Mouse (Mus musculus): ENCODE data around the gene 3110082J24Rik. TPM values are rescaled to one million over a fixed set of nuclear protein-coding genes. Genes with fewer than 3 reads are reported as not detected.

Gene 3110082J24Rik
- 2.9 and 4.3 TPM in 2 replicates for polyA plus RNA-seq (2012; rRNA removed)

DNA sequence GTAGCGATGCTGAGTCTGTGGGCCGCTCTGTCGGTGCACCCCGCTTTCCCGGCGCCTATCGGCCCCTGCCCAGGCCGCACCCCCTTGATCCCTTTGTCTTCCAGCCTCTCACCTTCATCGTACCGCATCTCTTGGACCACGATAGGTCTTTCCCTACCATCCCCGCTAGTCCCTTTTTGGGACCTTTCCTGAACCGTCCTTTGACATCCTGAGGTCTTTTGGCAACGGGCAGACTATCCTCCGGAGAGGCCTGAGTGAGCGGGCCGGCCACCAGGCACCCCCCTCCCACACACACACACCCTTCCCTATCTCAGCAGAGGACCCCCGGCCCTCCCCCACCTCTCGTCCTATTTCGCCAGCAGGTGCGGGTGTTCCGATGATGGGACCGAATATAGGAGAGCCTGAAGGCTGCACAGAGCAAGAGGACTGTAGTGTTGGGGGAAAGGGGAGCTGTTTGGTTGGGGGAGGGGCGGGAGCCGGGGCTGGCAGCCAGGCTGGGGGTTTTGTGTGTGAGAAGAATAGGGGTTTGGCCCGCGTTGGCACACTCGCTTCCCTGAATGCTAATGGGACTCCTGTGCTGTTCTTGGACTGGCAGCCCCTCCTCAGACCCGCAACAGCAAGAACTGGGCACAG, at the start of gene 3110082J24Rik:
Gene 3110082J24Rik (minus strand): TSS at position 419 of the 633 bp plus-strand sequence.
- peak; percentile 96 for DNase-seq (ENCODE audit: low read depth)
- no peak for TF ChIP-seq CTCF (IDR thresholded peaks at IDR 0.05; ENCODE audit: borderline replicate concordance, extremely low read depth, insufficient read depth, insufficient read length)
- TF ChIP-seq POLR2A (IDR thresholded peaks at IDR 0.05; ENCODE audit: borderline replicate concordance, extremely low read depth, insufficient read depth, insufficient read length, poor library complexity, severe bottlenecking) = no peak

- TF ChIP-seq POLR2A (IDR thresholded peaks at IDR 0.05; ENCODE audit: borderline replicate concordance, extremely low read depth, insufficient read depth, insufficient read length, poor library complexity, severe bottlenecking) (no peak), CTCF (IDR thresholded peaks at IDR 0.05; ENCODE audit: borderline replicate concordance, extremely low read depth, insufficient read depth, insufficient read length) (no peak)
- no peak for DNase-seq (ENCODE audit: low read depth)
These were observed 49.5 kb upstream of the 3110082J24Rik start for GRCm38 (mm10) chr5:30155395-30155792.

- DNase-seq (ENCODE audit: low read depth) = peak; percentile 96
- TF ChIP-seq CTCF (IDR thresholded peaks at IDR 0.05; ENCODE audit: borderline replicate concordance, extremely low read depth, insufficient read depth, insufficient read length) = no peak
- TF ChIP-seq POLR2A (IDR thresholded peaks at IDR 0.05; ENCODE audit: borderline replicate concordance, extremely low read depth, insufficient read depth, insufficient read length, poor library complexity, severe bottlenecking) = peak; percentile 54; the same call in 1 of the 2 replicates
These were observed 48.8 kb upstream of the 3110082J24Rik start, which contains the start of the genes Hadha and Hadhb for GRCm38 (mm10) chr5:30154474-30155394. Gene Hadha, minus strand, starts transcription at chr5:30155162. Gene Hadhb, plus strand, starts transcription at chr5:30155248.

GRCm38 (mm10) chr5:30154013-30154412, 48.1 kb upstream of the 3110082J24Rik start:
- DNase-seq (ENCODE audit: low read depth) = peak; percentile 38
- no peak for TF ChIP-seq CTCF (IDR thresholded peaks at IDR 0.05; ENCODE audit: borderline replicate concordance, extremely low read depth, insufficient read depth, insufficient read length)
- no peak for TF ChIP-seq POLR2A (IDR thresholded peaks at IDR 0.05; ENCODE audit: borderline replicate concordance, extremely low read depth, insufficient read depth, insufficient read length, poor library complexity, severe bottlenecking)

GRCm38 (mm10) chr5:30153222-30153621, 47.3 kb upstream of the 3110082J24Rik start:
- TF ChIP-seq POLR2A (IDR thresholded peaks at IDR 0.05; ENCODE audit: borderline replicate concordance, extremely low read depth, insufficient read depth, insufficient read length, poor library complexity, severe bottlenecking) (no peak), CTCF (IDR thresholded peaks at IDR 0.05; ENCODE audit: borderline replicate concordance, extremely low read depth, insufficient read depth, insufficient read length) (no peak)
- DNase-seq (ENCODE audit: low read depth) = no peak

DNA sequence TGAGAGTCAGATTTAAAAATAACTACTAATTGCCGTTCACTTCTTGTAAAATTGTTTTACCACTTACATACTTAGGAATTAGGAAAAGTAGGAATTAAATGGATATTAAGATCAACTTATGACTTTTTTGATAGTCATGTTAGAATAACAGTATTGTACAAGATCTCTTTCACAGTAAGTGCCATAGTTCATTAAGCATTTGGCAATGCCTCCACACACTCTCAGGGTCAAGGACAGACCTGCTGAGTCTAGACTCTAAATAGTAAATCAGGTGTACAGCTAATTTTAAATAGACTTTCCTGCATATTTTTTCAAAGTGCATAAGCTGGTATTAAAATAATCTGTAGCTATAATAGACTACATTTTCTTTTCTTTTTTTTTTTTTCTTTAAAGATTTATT, 46.5 kb upstream of the 3110082J24Rik start:
- TF ChIP-seq POLR2A (IDR thresholded peaks at IDR 0.05; ENCODE audit: borderline replicate concordance, extremely low read depth, insufficient read depth, insufficient read length, poor library complexity, severe bottlenecking) = no peak
- DNase-seq (ENCODE audit: low read depth) = peak; percentile 11

- DNase-seq (ENCODE audit: low read depth) = peak; percentile 17
- TF ChIP-seq CTCF (IDR thresholded peaks at IDR 0.05; ENCODE audit: borderline replicate concordance, extremely low read depth, insufficient read depth, insufficient read length) (no peak), POLR2A (IDR thresholded peaks at IDR 0.05; ENCODE audit: borderline replicate concordance, extremely low read depth, insufficient read depth, insufficient read length, poor library complexity, severe bottlenecking) (no peak)
These were observed 46.1 kb upstream of the 3110082J24Rik start for GRCm38 (mm10) chr5:30152007-30152406.

GRCm38 (mm10) chr5:30148133-30148920, 42.4 kb upstream of the 3110082J24Rik start:
- TF ChIP-seq CTCF (IDR thresholded peaks at IDR 0.05; ENCODE audit: borderline replicate concordance, extremely low read depth, insufficient read depth, insufficient read length) = no peak
- TF ChIP-seq POLR2A (IDR thresholded peaks at IDR 0.05; ENCODE audit: borderline replicate concordance, extremely low read depth, insufficient read depth, insufficient read length, poor library complexity, severe bottlenecking) = no peak
- no peak for DNase-seq (ENCODE audit: low read depth)

GRCm38 (mm10) chr5:30146526-30146925, 40.6 kb upstream of the 3110082J24Rik start:
- no peak for TF ChIP-seq CTCF (IDR thresholded peaks at IDR 0.05; ENCODE audit: borderline replicate concordance, extremely low read depth, insufficient read depth, insufficient read length)
- no peak for TF ChIP-seq POLR2A (IDR thresholded peaks at IDR 0.05; ENCODE audit: borderline replicate concordance, extremely low read depth, insufficient read depth, insufficient read length, poor library complexity, severe bottlenecking)
- no peak for DNase-seq (ENCODE audit: low read depth)

GRCm38 (mm10) chr5:30138193-30138592, 32.3 kb upstream of the 3110082J24Rik start:
- TF ChIP-seq POLR2A (IDR thresholded peaks at IDR 0.05; ENCODE audit: borderline replicate concordance, extremely low read depth, insufficient read depth, insufficient read length, poor library complexity, severe bottlenecking) (no peak), CTCF (IDR thresholded peaks at IDR 0.05; ENCODE audit: borderline replicate concordance, extremely low read depth, insufficient read depth, insufficient read length) (no peak)
- no peak for DNase-seq (ENCODE audit: low read depth)

- TF ChIP-seq POLR2A (IDR thresholded peaks at IDR 0.05; ENCODE audit: borderline replicate concordance, extremely low read depth, insufficient read depth, insufficient read length, poor library complexity, severe bottlenecking) (no peak), CTCF (IDR thresholded peaks at IDR 0.05; ENCODE audit: borderline replicate concordance, extremely low read depth, insufficient read depth, insufficient read length) (no peak)
- DNase-seq (ENCODE audit: low read depth) = no peak
These were observed 31.4 kb upstream of the 3110082J24Rik start for GRCm38 (mm10) chr5:30137271-30137670.

All from brain, embryonic 14.5 days (tissue).